Mouse (Mus musculus) ES-Bruce4 (cell line): ENCODE data around the gene Nsun4.

Experiments used
- CTCF ChIP-seq: IDR thresholded peaks from one replicate; pipeline ENCODE4 v1.8.1; 2011; ENCODE audit warnings: low read depth, low read length
- POLR2A ChIP-seq: IDR thresholded peaks from one replicate; pipeline ENCODE4 v1.8.1; 2011; ENCODE audit warnings: low read length; ENCODE audit not compliant: insufficient read depth

- no peak for TF ChIP-seq CTCF
- TF ChIP-seq POLR2A: no peak
Measured at GRCm38 (mm10) chr4:116016396-116016795, 37.3 kb downstream of the Nsun4 start.
